Mouse (Mus musculus) stomach, postnatal 0 days (tissue): ENCODE measurements around the gene Sec14l1.

Experiments used
- CTCF ChIP-seq: IDR thresholded peaks from 2 replicates; pipeline ENCODE4 v1.5.1; 2016; ENCODE audit warnings: antibody characterized with exemption, low read depth, mild to moderate bottlenecking, moderate library complexity
- EP300 ChIP-seq: optimal IDR thresholded peaks from 2 replicates; pipeline ENCODE3; 2016; ENCODE audit warnings: antibody characterized with exemption

GRCm38 (mm10) chr11:117194475-117194937 lies 79.5 kb downstream of the Sec14l1 start:
- TF ChIP-seq CTCF (no peak), EP300 (no peak)
